Mouse (Mus musculus): ENCODE data around the gene Smg9.

Gene Smg9

DNA sequence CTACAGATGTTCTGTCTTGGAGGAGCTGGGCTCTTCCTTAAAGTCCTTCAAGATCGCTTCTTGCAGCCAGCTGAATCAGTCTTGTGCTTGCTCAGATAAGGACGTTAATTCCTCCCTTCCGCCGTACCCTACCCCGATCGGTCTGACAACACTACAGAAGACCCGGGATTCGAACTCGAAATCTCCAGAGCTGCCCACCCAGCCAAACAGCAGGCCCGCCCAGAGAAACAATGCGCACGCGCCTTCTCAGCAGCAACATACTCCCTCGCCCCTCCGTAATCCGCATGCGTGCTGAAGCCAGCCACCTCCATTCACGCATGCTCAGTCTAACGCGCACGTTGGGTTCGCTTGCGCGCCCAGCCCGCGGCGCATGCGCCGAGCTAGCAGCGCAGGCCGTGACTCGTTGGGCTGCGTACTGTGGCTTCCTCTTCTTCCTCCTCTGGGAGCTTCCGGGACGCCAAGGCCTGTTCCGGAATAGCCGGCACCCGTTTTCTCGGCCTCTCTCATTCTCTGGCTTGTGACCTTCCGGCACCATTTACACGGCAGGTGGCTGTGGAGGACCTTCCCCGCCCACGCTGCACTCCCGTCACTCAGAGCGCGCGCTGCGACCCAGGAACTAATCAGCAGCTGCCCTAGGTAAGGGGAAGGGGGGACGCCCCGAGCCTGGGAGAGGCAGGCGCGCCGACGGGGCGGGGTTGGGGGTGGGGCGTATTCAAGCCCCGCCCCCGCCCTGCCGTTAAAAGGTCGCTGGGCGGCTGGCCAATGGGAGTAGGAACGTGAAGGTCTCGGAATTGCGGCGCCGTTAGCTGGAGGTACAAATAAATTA, at the start of gene Smg9:
Gene Smg9 (plus strand): TSS at position 364 of the 826 bp plus-strand sequence.
- peak; percentile 95 for DNase-seq

DNA sequence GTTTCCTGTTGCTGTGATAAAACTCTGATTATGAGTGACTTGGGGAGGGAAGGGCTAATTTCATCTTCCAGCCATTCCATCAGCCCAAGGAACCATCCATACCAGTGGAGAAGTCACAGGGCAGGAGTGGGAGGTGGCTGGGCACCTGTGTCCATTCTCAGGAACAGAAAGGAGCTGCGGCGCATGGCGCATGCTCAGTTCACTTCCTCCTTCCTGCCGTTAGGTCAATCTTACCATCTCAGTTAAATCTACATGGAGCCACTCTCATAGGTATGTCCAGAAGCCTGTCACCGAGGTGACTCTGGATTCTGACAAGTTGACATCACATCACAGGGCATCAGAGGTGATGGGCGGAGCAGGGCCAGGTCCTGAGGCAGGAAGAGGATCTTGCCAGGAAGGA, 43.8 kb upstream of the Smg9 start:
- no peak for DNase-seq

DNA sequence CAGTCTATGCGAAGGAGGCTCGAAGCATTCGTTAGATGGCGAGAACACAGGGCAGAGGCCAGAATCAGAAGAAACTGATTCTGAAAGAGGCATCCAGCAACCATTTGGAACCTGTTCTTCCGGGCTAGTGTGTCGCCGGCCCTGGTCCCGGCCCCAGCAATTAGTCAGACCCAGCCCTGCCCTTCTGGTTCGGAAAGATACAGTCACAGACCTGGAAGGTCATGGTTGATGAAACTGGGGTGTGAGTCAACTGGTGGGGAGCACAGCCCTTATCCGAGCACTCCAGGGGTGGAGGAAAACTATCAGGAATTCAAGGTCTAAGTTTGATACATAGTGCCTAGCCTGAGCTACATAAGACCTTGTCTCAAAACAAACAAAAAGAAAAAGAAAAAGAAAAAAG, 43.3 kb upstream of the Smg9 start:
- DNase-seq = no peak

DNA sequence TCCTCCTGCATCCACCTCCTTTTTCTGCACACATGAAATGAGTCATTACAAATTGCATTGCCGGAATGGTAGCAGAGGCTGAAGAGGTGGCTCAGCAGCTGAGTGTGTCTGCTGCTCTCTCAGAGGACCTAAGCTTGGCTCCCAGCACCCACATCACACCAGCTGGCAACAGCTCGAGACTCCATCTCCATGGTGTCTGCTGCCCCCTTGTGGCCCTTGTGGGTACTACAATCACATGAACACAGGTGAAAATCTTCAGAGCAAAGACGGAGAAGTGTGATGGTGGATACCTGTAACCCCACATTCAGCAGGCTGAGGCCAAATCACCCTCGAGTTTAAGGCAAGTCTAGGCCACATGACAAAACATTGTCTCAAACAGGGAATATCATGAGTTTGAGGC, 41.5 kb upstream of the Smg9 start:
- no peak for DNase-seq

DNA sequence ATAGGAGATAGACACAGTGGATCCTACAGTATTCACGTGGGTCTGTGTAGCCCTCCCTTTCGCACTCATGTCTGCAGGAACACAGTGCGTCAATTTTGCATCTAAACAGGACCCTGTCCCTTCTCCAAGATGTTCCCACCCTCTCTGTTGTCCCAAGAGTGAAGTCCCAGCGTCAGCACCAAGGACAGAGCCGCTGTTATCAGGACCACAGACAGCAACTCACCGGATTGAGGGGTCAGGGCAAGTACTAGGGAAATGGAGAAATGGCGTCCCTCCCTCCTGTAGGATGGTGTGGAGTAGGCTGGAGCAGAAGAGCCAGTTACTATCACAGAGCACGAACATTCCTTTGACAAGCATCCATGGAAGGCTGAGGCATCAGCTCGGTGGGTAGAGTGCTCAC, 40.1 kb upstream of the Smg9 start:
- DNase-seq = no peak

GRCm38 (mm10) chr7:24361001-24361400, 38.4 kb upstream of the Smg9 start:
- no peak for DNase-seq

DNA sequence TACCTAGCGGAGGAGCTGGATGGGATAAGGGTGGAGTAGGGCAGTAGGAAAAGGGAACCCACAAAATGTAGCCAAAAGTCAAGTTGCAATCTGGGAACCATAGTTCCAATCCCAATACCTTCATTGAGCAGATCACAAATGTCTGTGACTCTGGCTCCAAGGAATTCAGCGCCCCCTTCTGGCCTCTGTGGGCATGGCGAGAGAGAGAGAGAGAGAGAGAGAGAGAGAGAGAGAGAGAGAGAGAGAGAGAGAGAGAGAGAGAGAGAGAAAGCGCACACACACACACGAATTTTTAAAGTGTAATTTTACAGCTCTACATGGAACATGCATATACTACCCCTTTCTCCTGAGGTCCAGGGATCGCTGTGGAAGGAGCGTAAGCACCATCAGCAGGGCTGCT, 36.2 kb upstream of the Smg9 start:
- peak; percentile 66 for DNase-seq

DNA sequence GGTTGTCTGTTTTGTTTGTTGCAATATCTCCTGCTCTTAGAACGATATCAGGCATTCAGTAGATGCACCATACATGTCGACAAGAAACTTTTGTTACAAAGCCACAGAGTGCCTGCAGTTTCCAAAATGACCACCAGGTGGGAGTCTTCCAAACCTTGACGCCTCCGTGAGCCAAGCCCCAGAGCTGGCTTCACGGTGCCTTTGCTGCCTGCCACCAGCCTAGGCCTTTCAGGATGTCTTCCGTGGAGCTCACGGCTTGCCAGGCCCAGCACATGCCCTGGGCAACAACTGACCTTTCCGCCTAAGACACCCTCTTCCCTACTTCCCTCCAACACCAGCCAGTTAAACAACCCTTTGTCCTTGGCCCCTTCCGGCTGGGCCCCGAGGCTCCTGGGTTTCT, 34.6 kb upstream of the Smg9 start:
- peak; percentile 93 for DNase-seq

DNA sequence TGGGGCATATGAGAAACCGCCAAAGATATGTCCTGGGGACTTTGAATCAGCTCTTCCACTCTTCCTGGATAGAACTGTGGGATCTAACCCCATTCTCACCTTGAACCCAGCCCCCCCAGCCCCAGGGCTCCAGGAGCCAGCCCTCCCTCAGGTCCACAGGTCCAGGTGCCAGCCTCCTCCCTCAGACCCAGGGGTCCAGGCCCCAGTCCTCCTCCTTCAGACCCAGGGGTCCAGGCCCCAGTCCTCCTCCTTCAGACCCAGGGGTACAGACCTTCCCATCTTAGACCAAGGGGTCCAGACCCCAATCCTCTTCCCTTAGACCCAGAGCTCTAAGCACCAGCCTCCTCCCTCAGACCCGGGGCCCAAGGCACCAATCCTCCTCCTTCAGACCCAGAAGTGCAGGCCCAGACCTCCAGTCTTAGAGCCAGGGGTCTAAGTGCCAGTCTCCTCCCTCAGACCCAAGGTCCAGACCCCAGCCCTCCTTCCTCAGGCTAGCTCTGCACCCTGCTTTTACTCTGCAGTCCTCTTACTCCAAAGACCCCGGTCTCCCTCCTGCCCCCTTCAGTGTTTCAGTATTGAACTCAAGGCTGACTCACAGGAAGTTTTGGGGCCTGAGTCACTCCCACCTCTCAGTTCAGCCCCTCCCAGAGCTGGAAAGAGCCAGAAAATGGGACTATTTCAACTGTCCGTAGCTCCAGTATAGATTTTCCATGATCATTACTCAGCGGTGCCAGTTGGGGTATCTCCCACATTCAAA, 34.0 kb upstream of the Smg9 start:
- DNase-seq = no peak

DNA sequence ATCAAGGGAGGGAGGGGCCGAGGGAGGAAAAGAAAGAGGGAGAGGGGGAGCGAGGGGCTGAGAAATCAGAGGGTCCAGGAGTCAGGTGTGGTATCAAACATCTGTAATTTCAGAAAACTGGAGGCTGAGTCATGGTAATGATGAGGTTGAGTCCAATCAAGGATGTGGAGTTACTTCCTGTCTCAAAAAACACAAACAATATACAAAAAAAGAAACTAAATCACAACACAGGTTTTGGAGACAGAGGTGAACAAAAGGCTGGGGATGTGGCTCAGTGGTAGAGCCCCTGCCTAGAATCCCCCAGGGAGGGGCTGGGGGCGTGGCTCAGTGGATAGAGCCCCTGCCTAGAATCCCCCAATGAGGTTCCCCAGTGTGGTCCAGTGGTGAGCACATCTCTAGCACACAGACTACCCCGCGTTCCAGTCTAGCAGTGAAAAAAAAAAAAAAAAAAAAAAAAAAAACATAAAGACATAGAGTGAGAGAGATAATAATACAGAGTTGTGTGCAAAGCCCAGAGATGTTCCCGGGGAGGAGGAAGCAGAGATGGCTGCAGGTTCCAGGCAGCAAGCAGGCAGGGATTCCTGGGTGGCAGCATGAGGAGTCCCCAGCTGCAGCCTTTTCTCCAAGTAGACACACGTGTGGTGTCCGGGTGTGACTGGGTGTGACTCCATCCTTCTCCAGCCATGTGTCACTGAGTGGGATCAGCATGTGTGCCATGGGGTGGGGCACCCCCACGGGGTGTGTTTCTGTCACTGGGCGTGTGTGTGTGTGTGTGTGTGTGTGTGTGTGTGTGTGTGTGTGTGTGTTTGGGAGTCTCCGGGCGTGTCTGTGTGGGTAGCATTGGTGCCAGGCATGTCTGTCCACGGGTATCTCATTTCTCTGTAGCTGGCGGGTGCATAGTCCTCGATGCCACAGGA, 32.4 kb upstream of the Smg9 start:
- DNase-seq = no peak

DNA sequence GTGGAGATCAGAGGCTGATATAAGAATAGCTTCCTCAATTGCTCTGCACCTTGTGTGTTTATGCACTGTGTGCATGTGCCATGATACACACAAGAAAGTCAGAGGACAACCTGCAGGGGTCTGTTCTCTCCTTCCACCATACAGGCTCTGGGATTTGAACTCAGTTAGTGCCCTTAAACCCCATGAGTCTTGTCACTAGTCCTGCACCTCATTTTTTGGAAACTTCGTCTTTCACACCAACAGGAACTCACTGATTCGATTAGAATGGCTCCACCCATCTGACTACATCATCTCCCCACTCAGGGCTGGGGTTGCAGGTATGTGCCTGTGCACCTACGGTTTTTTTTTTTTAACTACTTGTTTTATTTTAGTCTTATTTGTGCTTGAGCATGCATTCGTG, 31.2 kb upstream of the Smg9 start:
- no peak for DNase-seq

DNA sequence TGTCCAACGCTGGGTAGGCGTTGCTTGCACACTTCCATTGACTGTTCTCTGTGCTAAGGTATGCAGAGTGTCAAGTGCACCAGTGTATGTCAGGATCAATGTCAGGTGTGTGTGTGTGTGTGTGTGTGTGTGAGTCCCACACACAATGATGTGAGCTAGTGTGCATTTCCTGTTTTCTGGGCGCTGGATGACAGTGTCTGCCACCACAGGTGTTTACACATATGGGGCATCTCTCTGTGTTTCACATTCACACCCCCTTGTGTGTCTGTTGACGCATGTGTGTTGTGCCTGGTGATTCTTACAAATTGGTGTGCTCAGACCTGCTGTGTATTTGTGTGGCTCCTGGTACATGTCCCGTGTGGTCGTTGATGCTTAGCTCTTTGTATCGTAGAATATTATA, 30.5 kb upstream of the Smg9 start:
- no peak for DNase-seq

DNA sequence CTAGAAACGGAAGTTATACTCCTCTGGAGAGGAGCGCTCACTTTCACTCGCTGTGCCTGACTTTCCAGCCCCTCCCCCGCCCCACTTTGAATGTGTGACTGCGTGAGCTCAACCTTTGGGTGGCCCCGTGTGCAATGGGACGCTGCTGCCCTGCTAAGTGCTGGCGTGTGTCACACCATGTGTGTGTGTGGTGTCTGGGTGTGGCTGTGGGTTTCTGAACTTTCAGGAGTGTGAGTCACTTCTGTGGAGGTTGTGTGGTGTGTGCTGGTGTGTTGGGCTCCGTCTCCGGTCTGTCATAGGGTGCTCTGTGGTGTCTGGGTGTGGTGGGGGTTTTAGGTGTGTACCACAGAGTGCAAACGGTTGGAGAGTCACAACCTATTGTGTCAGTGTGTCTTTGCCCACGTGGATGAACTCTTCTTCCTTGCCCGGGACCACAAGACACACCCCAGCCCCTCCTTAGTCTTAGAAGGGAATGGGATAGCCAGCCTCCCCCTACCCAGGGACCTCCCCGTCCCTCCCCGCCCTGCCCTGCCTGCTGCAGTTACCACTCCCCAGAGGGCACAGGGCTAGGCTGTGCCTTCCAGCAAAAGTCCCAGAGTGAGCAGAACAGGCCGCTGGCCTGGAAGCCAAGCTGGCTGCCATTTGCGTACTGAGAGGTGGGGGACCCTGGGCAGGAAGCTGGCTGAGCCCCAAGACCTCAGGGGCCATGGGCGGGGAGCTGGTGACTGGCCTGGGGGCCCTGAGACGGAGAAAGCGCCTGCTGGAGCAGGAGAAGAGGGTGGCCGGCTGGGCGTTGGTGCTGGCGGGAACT, 29.5 kb upstream of the Smg9 start, which contains the start of gene Kcnn4:
Gene Kcnn4 (plus strand): TSS at position 533 of the 811 bp plus-strand sequence.
- no peak for DNase-seq

GRCm38 (mm10) chr7:24371012-24371808, 28.2 kb upstream of the Smg9 start:
- no peak for DNase-seq

DNA sequence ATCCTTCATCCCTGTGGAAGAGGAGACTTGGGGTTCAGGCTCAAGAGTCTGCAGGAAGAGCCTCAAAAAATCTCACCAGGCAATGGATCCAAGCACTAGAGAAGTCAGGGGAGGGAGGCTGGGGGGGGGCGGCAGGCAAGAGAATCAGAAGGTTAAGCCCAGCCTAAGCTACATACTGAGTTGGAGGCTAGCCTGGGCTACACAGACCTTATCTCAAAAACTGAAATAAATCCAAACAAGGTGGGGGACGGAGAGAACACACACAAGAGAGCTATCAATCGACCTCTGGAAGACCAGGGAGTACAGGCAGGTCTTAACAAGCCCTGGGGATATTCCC, 27.6 kb upstream of the Smg9 start:
- no peak for DNase-seq

GRCm38 (mm10) chr7:24372300-24372699, 27.1 kb upstream of the Smg9 start:
- no peak for DNase-seq

DNA sequence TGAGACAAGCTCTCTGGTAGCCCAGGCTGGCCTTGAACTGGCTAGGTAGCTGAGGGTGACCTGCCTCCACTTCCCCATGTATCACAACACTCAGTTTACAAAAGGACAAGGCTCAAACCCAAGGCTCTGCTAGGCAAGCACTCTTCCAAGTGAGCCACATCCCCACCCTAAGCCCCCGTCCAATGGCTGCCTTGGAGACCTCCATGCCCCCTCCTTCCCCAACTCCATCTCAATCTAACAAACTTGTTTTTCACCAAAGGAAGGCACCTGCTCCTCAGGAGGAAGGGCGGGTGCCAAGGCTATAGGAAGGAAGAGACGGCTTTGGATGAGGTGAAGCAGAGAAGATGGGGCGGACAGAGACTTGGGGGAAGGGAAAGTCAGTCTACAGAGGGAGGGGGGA, 26.6 kb upstream of the Smg9 start:
- DNase-seq = no peak

GRCm38 (mm10) chr7:24373538-24374379, 25.7 kb upstream of the Smg9 start:
- peak; percentile 56 for DNase-seq

DNA sequence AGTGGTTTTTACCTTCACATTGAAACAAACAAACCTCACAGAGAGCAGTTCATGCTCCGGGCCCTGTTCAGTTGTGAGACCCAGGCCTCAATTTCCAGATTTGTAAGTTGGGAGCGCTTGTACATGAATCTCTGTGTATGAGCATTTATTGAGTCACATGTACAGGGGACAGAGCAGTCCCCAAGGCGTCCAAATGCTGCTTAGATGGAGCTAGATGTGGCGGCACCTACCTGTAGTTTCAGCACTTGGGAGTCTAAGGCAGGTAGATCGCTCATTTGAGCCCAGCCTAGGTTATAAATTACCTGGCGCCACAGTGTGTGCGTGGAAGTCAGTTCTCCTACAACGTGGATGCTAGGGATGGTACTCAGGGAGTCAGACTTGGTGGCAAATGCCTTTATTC, 23.0 kb upstream of the Smg9 start:
- DNase-seq = no peak

GRCm38 (mm10) chr7:24377091-24377865, 22.1 kb upstream of the Smg9 start:
- no peak for DNase-seq

All from right cerebral cortex, postnatal 4 days (tissue).